Mouse (Mus musculus) naive thymus-derived CD4-positive, alpha-beta T cell, adult 2 months (primary cell): ENCODE results near the gene Fmn2.

Experiments
- DNase-seq: peaks from one replicate; pipeline ENCODE4 v3.0.0-alpha.2; 2011; ENCODE audit warnings: low read depth

Gene Fmn2

DNA sequence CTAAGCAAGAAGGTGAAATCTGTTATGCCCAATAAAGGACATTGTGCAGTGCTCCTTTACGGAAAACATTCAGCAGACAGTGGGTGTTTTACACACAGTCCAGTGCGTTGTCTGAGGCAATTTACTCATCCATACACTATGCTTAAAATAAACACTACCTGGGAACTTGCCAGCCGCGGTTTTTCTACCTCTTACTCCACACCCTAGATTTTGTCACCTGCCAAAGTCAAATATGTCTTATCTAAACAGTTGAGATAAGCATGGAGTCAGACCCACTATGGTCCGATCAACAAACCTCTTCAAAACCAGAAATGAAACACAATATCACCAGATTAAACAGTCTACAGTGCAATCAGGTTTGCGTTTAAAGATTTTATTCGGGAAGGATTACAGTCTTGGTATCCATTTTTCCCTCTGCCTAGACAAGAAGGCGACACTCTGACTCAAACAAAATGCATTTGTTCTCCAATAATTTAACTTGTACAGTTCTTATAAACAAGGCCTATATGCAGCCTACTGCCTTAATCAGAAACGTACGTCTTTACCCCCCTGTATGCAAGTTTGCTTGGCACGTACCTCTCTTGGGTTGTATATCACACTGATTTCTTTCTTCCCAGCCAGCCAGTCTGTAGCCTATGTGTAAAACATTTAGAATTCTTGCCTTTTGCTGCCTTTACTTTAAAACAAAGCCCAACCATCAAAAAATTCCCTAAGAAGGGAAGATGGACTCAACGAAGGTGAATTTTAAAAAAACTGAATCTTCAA is 158.0 kb downstream of the Fmn2 start:
- no peak for DNase-seq

DNA sequence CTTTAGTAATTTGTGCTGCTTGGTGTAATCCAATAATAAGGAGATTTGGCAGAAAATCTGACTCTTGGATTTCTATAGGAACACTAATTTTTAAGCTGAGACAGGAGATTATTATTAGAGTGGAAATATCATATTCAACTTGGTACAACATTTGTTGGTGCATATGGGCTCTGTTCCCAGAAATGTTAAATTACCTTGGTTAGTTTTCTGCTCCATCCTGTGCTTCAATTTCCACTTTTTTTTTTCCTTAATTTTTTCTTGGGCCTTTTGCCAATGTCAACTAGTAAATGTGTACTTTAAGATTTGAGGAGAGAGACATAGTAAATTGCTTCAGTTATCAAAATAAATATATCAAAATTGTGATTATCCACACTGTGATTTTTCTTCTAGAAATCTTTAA is 163.5 kb downstream of the Fmn2 start:
- no peak for DNase-seq

DNA sequence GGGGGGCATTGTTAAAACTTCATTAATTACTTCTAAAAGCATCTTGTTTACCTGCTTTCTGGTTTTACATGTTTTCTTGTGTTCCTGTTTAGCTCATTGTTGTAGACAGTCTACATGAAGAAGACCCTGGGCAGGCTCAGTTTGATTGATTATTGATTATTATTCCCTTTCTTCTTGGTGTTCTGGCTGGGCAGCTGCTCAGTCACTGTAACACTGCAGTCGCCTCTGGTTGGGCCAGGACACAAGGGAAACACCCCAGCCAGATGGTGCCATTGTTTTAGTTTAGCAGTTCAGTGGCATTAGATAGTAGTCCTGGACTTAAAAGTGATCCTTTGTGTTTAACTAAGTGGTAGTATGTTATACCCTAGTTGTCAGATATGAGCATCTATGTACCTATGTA is 167.5 kb downstream of the Fmn2 start:
- DNase-seq, result no peak

DNA sequence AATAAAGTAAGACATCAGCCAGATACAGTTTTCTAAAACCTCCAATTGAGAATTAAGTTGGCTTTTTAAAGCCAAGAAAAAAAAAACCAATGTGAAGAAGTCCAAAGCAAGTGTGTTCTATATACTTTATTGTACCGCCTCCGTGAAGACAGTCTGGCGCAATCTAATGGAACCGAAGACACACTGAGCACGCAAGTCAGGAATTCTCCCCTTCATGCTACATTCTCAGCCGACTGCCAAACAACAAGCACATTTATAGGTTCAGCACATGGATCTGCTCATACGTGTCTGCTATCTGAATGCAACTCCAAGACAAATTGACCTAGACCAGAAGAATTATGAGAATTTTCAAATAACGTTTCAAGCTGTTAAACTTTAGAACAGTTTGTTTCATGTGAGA is 169.2 kb downstream of the Fmn2 start:
- DNase-seq, result no peak

DNA sequence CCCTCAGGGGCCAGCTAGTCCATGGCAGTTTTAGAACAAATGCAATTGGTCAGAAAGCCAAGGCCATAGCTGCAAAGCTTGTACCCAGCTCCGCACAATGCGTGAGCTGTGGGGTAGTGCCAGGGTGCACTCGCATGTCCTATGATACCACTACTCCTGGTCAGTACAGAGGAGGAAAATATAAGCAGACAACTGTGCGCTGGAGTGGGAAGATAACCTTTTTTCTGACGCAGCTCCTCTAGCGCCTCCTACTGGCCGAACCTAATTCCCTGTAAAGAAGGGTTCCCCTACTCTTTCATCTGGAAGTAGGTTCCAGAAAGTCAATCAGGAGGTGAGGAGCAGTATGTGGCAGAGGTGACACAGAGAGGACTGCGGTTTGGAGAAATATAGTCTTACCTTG is 173.0 kb downstream of the Fmn2 start:
- DNase-seq, result no peak

DNA sequence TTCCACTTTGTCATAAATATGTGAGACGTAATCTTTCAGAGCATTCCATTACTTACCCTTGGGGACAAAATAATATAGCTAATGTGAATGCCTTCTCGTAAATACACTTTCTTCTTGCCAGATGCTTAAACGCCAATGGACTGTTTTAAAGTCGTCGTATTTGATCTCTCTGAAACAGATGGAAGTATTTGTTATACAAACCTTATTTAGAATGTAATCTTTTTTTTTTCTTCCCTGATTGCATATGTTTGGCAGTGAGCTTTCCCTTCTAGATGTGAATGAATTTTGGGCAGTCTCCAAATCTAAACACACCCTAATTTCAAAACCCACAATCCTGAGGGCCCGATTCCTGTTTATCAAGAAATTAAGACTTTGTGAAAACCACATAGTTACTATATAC is 173.7 kb downstream of the Fmn2 start:
- DNase-seq, result no peak

DNA sequence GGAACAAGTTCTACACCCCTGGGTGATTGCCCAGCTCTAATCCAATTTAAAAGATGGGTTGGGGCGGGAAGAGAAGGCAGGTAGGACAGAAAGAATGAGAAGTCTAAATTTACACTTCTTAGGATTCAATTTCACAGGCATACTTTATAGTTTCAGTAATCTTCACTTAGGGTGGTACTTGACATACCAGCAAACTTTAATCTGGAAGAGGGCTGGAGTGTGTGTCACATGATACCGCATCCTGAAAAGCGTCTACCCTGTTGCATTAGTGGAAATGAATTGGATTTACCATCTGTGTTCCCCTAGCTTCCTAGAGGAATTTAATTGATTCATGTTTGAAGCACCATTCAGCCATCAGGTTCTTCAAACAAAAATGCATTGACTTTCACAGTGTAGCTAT is 174.6 kb downstream of the Fmn2 start:
- DNase-seq, result no peak

DNA sequence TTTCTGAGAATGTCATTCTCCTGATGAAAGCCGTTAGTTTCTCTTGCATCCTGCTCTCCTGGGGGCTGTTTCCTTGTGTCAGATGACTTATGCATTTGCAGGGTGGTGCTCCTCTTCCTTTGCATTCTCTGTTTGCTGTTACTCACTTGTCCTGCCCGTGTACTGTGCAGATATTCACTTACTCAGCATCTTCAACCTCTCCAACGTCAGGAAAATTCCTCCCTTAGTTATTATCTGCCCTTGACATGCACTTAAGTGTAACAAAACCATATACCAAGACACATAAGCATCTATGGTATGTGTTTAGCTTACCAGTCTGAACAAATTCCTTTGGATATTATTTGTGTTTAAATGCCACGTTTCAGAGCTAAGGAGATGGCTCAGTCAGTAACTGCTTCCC is 175.6 kb downstream of the Fmn2 start:
- DNase-seq, result no peak

DNA sequence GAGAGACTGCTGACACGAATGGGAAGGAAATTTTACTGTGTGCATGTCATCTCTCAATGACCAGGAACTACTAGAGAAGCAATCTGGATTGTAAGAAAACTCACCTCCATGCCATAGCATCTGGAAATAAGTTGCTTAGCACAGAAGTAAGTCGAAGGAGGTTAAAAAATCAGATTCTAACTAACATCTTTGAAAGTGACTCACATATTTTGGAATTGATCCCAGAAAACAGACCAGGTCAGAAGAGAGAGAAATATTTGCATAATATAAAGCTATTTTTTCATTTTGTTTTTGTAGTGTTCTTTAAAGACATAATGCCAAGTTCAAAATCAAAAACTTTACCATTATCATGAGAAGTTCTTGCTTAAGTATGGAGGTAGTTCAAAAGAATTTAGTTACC is 187.7 kb downstream of the Fmn2 start:
- no peak for DNase-seq

DNA sequence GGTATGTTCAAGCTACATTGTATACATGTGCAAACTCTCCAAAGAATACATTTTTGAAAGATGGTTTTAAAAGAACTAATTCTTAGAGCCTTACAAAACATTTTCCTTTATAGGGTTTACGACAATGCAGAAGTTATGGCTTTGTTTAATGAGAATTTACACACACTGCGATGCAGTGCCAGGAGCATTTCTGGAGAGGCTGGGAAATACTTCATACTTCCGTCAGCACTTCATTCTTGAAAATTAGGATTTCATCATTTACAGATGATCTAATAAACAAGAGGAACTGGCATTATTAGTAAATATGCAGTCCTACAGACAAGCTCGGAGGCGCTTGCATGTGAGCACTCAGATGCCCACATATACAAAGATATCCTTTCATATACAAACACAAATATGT is 199.2 kb downstream of the Fmn2 start:
- DNase-seq, result no peak

DNA sequence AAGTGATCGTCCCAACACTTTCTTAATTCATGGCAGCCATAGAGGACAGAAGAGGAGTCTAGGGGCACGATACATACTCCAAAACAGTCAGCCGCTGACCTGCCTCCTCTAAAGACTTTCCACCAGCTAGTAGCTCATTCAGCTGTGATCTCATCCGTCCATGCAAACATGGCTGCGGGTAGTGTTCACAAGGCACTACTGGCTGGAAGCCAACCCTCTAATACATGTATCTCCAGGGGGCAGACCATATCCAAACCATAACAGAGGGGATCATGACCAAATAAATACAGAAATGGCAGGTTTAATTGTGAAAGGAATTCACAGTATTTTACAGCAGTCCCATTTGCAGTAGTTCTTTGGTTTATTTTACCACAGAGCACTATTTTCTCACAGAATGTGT is 200.2 kb downstream of the Fmn2 start:
- DNase-seq, result no peak

DNA sequence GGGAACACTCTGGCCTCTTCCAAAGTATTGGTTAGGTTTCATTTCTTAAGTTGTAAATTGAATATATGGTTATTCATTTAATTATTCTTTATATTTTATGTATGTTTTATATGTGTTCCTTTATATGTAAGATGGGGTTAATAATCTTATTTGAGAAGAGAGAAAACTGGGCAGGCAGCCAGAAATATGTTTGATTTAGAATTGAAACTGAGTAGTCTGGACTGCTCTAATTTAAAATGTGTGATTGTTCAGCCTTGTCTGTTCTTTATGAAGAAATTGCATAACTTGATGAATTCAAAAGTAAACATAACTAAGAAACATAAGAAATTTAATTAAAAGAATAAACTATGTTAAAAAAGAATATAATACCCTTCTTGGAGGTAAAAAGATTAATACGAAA is 202.3 kb downstream of the Fmn2 start:
- no peak for DNase-seq

DNA sequence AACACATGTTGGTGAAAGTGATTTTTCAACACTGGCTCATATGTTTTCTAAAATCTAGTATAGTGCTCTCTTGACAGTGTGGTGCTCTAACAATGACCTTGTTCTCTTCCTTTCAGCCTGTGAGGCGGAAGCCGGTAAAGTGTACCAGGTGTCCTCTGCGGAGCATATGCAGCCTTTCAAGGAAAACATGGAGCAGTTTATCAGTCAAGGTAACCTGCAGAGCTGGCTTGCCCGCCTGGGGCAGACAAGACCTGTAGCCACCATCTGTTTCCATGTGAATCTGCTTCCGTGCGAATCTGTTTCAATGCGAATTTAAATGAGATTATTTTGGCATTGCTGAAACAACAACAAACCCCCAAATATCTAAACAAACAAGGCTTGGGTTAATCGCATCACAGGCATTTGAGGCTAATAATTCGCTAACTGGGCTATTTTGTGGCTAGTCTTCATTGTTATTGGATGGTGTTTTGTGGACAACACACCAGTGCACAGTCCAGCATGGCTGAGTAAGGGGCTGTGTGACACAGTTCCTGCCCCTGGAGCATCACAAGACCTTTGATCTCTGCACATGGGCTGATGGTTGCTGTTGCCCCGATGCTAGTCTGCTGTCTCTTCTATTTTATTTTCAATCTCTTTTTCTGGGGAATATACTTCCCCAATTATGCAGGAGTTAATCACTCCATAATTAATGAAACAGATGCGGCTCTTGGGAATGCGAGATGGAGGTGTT is 218.3 kb downstream of the Fmn2 start:
- DNase-seq, result no peak

DNA sequence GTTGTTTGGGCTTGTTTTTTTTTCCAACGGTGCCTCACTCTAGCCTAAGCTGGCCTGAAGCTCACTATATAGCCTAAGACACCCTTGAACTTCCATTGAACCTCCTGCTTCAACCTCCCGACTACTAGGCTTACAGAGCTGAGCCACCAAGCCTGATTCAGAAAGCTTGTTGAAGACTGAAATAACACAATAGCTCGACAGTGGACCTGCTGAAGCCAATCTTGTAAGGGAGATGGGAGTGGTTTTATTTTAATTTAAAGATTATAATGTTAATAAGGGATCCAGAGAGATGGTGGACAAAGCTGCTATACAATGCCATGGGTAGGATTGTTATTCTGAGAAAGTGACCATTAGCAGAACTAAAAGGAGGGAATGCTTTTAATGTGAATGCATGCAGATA is 227.1 kb downstream of the Fmn2 start:
- no peak for DNase-seq

DNA sequence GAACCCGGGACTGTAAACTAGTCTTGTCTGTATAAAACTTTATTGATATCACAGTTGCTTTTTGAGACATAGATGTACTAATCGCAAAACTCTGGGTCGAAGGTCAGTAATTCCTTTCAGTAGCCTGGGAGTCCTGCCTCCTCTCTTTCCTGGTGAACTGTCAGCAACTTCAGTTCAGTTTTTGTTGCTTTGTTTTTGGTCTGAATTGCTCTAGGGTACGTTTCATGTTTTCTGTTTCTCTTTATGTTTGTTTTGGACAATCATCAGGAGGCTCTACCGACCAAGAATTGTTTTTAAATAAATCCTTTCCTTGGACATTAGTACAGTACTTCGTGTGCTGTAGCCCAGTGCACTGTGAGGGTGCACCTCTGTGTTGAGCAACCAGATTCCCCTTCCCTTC is 231.1 kb downstream of the Fmn2 start:
- no peak for DNase-seq

DNA sequence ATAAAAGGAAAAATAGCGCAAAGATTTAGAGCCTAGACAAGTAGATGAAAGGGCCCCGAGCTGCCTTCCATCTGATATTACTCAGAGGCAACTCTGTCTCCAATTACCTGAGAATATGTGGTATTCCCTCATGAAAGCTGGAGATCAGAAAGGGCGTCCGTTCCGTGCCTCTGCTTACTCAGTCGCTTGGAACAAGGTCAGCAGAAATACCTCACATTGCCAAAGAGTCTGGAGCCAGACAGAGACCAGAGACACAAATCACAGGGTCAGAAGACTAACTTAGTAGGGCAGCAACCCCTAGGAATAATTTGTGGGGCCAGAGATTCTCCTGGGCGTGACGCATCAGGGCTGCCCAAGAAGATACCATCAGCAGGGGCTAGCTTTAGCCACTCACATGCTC is 237.3 kb downstream of the Fmn2 start:
- no peak for DNase-seq

DNA sequence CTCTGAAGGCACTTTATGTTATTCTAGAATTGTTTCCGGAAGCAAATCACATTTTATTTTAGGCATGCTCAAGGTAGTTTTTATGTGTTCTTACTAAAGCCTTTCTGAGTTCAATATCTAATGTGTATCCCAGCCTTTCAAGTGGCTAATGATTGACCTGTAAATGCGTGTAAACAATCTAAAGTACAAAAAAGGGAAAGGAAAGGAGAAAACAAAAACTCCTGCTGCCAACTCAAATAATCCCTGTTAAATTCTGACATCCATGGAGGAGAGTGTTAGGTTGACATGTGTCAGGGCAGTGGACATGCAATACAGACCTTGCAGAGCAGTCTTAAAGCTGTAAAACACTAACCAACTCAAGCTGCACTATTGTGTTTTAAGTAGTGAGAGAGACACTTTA is 241.0 kb downstream of the Fmn2 start:
- DNase-seq, result no peak

DNA sequence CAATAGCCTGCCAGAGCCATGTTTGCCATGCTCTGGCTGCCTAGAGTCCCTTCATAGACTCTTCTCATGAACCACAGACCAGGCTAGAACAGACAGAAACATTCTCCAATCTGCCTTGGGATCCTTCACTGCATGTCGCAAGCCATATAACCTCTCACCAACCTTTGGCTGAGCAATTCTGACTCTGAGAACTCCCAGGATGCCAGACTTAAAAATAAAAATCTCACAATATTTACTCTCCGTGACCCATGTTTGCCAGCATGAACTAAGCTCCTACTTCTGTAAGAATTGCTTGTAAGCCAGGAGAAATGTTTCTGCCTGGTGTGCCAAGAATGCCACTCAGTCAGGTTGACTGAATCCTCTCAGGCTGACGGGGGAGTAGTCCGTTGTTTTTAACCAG is 246.9 kb downstream of the Fmn2 start:
- DNase-seq, result no peak

DNA sequence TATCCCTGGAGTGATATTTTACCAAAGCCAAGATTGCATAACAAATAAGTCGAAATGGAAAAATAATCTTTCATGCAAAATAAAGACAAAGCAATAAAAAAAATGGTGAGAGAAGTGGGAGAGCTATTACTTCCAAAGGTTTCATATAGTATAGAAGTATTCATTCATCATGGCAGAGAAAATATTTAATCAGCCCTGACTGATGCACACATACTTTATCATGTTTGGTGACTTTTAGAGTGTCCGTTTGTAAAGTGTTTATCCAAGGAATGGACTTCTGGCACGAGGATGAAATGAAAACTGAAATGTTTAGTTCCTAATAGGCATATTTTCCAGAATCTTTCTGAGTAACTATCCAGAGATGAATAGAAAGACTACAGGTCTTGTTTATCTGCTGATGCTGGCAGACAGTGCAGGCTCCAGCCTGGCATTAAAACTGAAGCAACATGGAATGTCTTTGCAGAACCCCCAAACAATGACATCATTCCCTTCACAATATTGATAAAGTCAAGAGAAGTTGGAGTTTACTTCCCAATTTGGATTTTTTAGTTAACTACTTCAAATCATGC is 249.4 kb downstream of the Fmn2 start:
- DNase-seq, result no peak

DNA sequence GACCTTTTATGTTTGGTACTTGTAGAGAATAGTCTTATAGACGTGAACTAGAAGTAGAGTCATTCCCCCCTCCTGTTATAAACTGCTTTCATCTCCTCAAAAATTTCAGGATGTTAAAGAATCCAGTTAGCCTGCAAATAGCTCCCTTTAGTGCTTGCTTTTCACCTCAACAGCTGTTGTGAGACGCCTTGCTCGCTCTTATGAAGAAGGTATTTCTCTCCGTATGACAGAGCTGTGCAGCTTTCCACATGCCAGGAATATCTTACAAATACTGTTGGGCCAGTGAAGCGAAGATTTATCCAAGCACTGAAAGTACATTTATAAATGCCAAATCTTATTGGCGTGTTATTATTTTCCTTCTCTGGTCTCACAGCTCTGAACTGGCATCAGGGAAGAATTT is 257.7 kb downstream of the Fmn2 start:
- no peak for DNase-seq

DNA sequence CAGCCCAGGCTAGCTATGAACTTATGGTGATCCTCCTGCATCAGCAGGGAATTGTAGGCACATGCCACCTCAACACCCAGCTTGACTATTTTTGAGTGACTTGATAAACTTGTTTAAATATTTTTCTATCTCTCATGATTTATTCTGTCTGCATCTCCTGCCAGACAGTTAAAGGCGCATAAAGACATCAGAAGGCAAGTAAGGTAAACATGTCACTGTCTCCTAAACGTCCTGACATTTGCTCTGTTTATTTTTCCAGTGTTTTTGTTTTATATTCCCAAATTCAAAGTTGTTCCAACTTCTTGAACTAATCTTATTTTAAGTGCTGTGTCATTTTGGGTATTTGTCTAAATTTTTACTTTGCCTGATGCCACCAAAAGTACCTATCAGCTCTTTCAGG is 264.1 kb downstream of the Fmn2 start:
- DNase-seq, result no peak

DNA sequence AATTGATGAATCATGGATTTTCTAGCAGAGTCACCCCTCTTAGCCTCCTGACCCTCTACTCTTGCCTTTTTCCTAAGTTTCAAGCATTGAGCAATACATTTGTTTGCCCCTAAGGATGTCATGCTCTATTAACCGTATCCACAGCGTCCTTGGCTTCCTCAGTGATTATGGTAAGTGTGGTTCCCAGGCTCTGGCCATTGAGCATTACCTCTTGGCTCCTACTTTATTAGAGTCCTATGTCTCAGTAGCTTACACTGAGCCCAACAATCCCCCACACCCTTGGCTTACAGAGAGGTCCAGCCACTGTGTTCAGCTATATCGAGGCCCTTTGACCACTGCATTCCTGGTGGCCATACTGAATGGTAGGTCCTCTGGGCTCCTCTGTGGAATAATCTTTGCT is 265.2 kb downstream of the Fmn2 start:
- DNase-seq, result no peak

DNA sequence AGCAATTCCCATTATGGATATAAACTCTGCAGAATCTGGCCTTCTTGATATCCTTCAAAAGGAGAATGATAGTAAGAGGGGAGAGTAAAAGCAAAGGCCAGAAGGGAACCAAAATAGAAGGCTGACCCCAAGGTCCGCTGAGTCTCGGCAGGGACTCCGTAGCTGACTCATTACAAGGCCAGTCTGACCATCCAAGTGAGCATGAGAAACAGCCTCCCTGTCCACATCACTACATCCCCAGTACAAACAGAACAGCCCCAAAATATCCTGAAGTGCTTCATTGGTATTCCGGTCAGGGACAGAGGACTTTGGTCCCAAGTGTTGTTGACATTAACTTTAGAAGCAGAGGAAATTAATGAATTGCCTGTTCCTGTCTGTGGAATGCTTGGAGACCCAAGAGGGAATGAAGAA is 270.3 kb downstream of the Fmn2 start:
- no peak for DNase-seq

DNA sequence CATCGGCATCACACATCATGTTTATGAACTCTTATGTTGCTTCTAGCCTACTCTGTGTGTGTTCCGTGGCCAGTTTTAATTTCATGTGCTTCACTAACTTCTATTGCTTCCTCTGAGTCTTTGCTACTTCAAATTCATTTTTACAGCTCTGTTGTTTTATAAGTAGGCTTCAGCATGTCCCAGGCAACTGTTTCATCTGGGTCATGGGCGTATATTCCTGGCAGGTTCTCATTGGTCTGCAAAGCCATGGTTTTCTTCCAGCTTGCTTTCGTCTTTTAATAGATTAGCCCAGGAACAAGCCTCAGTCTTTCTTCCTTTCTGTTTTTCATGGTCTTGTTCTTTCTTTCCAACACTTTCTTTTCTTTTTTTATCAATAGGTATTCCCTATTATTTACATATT is 279.4 kb downstream of the Fmn2 start:
- DNase-seq, result no peak
